Mouse (Mus musculus): Measurements from ENCODE around the gene Vmn1r90. TPM values are rescaled to one million over a fixed set of nuclear protein-coding genes. Genes with fewer than 3 reads are reported as not detected.

Gene Vmn1r90
- total RNA-seq (2021) = under 1 TPM; 0.05 to 0.19 TPM
- long read RNA-seq, experiment 1 = 0 reads
- long read RNA-seq, experiment 2 = 0 reads

DNA sequence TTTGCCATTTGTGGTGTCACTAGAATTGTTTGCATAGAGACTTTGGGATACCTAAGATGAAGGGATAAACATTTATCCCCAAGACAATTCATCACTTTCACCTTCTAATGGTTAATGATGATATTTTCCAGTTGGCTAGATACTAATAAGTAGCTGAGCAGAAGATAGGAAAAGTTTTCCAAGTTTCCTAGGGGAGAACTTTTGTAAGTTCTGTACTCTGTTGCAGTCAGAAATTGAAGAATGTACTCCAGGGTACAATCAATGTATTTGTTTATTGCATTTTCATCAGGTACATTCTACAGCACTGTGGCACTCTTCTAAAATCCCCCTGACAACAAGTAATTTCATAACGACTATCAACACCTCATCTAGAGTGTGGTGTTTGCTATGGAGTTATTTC lies at the start of gene Vmn1r90:
Vmn1r90 (minus strand) TSS at position 101 of the 400 bp plus-strand sequence.
- DNase-seq (ENCODE audit: low spot score in 2 of 2) = no peak

DNA sequence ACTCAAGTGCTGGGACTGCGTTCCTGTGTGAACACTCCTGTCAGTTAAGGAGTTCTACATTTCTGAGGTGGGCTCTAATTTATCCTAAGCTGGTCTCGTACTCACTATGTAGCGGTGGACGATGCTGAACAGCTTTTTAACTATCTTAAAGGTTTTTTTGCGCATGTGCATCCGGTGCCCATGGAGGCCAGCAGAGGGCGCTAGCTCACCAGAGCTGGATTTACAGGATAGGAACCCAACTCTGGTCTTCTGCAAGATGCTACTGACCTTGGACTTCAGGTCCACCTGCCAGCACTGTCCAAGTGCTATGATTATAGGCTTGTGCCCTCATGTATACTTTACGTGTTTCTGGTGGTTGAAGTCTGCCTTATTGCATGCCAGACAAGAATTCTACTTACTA lies 29.7 kb upstream of the Vmn1r90 start:
- peak in 1 of 2 experiments; percentile 1 for DNase-seq (ENCODE audit: low spot score in 2 of 2)

DNA sequence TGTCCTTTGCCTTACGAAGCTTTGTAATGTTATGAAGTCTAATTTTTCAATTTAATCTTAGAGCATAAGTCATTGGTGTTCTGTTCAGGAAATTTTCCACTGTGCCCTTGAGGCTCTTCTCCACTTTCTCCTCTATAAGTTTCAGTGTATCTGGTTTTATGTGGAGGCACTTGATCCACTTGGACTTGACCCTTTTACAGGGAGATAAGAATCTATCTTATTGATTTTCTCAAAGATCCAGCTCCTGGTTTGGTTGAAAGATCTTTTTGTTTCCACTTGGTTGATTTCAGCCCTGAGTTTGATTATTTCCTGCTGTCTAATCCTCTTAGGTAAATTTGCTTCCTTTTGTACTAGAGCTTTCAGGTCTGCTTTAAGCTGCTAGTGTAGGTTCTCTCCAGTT lies 11.0 kb downstream of the Vmn1r90 start:
- DNase-seq (ENCODE audit: low spot score in 2 of 2) = no peak

DNA sequence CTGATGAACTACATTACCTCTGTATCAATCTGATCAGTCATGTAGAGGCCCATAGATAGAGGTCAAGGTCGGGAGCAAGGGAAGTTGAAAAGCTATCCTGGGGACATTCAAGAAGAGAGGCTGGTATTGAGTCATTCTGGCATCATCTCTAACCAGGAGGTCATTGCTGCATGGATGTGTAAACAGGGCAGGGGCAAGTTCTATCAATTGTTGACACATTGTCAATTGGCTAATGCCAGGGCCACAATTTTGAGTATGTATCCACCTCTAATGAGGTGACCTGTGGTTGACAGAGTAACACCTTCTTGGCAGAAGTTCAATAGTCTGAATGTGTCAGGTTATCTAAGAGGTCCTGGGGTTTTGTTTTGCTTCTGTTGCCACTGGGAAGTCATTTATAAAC lies 38.0 kb downstream of the Vmn1r90 start:
- no peak for DNase-seq (ENCODE audit: low spot score in 2 of 2)

DNA sequence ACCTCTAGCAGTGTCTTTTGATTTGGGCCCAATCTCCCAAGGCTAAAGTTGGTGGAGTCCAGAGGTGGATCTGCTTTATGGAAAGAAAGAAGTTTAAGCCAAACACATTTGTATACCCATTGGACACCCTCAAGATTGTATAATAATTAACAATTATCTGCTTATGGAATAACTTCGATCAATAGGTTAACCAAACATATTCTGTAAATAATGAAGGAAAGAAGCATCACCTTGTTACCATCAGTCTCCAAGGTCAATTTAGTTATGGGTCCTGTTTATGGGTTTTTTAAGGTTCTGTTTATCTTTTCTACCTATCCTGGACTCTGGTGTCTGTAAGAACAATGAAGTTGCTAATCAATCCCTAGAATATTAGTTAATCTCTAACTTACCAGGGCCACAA lies 40.7 kb downstream of the Vmn1r90 start:
- DNase-seq (ENCODE audit: low spot score in 2 of 2) = no peak

DNA sequence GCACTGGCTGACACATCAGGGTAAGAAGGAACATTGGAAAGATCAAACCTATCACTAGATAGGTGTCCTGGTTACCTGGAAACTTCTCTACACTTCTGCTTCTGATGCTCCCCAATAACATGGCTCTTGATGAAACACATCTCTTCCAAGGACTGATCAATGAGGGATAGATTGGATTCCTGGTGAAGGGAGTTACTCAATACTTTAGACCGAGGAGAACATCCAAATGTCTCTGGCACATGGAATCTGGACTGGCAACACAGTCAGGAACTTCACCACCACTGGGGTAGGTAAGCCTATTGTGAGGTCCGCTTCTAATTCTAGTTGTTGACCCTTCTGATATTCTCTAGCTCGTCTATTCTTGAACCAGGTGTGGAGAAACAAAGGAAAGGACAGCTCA lies 45.0 kb downstream of the Vmn1r90 start:
- no peak for DNase-seq (ENCODE audit: low spot score in 2 of 2)

Other genes starting within 250 kb of the Vmn1r90 start
- not detected for gene Obox8, start 229.9 kb downstream of the Vmn1r90 start, total RNA-seq (2021)
- gene Sult2a8, start 116.7 kb downstream of the Vmn1r90 start, total RNA-seq (2021) = not detected
- not detected for gene Sult2a7, start 69.3 kb downstream of the Vmn1r90 start, total RNA-seq (2021)
- gene Obox7, start 96.0 kb upstream of the Vmn1r90 start, total RNA-seq (2021) = not detected